Mouse (Mus musculus) gastrocnemius, postnatal 36 days (tissue): ENCODE data around the gene Cdh3. TPM values are rescaled to one million over a fixed set of nuclear protein-coding genes. Genes with fewer than 3 reads are reported as not detected.

Experiments used
- DNase-seq, 2 experiments: peaks; one replicate each; pipeline ENCODE4 v3.0.0; 2022
- intact Hi-C: fragments of 180-260 bp; cut with DNase I; formaldehyde crosslinking; loops from one replicate; pipeline ENCODE4 v1.15.1; 2025
- long read RNA-seq, 2 experiments: library from polyadenylated mRNA; stranded (forward); transcript quantifications; one replicate each; pipeline ENCODE4 v2.0.0; 2021
- total RNA-seq, 2 experiments: library from RNA; stranded (reverse); gene quantifications; 2 replicates each; pipeline ENCODE4 v1.2.3; 2021

The Cdh3 gene
- total RNA-seq, result under 1 TPM in 1 of 2 experiments, not detected in 1; 0.10 TPM
- long read RNA-seq, experiment 1, result 0 reads
- long read RNA-seq, experiment 2, result 0 reads

DNA sequence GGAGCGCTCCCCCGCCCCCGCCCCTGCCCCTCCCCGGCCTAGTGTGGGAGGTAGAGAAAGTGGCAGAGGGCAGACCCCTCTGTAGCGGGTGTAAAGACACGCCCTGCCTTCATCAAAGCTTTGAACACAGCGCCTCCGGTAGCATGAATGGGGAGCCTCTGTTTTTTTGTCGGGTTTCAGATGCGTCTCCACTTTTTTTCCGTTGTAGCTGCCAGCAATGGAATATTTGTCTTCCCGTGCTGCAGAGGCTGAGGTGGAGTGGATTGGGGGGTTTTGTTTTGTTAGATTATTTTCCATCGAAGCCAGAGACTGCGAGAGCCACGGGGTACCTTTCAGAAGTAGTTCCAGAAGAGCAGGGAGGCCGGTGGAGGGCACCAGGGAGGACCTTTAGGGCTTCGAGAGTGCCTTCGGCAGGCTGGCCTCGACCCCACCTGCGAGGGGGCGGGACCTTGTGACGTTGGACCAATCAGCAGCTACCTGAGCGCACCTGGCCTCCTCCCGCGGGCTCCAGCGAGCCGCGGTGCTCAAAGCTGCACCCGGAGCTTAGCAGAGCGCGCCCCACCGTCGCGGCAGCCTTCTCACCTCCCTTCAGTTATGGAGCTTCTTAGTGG lies at the start of gene Cdh3:
TSS of gene Cdh3 (plus strand) at position 527 of the 611 bp plus-strand sequence.
- intact Hi-C loops, result no loop called here
- DNase-seq, result no peak

DNA sequence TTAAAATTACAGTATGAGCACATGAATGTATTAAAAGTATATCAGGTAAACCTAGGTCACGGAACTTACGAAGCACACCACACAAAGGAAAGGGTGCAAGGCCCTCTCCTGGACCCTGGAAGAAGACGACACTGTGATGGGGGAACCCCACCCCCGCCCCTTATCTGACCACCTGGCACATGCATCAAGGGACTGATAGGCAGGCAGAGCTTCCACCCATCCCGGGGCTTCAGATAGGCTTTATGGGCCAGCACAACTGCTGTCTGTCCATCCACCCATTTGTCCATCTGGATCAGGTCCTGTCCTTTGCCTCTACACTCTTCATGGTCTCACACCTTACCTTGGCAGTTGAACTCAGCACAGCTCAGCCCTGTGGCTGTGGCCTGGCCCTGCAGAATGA lies 48.6 kb upstream of the Cdh3 start:
- no peak for DNase-seq
- intact Hi-C loops, result no loop called here

DNA sequence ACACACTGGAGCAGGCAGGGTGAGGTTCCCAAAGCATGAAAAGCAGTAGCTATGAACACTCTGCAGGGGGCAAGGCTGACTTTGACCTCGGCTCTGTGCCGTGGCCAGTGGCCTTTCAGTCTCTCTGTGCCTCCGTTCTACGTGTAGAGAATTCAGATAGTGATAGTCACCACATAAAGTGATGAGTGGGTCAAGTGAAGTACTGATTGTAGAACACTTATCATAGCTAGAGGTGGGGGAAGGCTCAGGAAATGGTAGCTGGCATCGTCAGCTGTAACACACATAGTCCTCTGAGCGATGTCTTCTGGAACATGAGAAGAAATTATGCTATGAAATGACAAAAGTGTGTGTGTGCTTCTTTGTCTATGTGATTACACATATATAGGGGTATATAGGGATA lies 46.9 kb upstream of the Cdh3 start:
- intact Hi-C loops, result no loop called here
- no peak for DNase-seq

DNA sequence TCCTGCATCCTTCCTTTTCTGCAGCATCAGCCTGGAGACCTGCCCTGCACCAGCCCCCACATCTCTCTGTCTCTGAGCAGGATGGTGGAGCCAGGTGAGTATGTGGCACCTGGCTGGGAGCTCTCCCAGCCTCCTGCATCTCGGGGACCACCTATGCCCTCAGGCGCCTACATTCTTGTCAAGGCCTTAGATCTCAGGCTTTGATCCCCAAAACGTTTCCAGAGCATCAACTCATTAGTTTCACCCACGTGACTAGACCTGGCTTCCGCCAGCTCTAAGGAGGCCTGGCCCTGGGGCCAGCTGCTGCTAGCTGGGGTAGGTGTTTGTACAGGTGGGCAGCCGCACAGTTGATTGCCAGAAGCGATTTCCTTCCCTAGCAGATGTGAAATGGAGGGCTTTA lies 41.2 kb upstream of the Cdh3 start:
- no peak for DNase-seq
- intact Hi-C loops, result no loop called here

GRCm38 (mm10) chr8:106474001-106474400 lies 36.7 kb upstream of the Cdh3 start:
- intact Hi-C loops, result no loop called here
- DNase-seq, result no peak

DNA sequence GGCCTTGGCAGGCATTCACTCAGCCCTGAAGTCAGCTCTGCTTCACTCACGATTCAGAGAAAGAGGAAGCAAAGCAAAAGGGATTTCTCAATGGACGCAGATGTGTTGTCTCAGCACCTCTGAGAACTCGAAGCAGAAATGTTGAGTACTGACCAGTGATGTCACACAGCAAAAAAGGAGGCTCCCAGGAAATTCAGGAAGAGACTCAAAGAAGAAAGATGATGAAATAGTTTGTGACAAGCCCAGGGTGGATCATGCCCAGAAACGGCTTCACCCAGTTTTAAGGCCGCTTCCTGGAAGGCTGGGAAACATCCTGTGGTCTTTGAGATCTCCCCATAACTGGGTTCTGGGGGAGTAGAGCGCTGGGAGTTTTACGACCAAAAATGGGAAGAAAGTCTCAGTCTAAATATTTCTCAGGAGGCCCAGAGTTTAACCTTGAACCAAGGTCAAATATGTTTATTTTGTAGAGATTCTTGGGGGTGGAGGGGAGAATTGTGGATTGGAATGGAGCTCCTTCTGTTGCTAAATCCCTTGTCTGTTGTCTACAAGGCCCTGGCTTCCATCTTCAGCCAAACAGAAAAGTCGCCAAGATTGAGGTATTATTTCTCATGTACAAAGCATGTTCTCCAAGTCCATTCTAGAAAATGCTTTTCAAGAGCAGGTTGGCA lies 10.5 kb upstream of the Cdh3 start, which contains the start of gene 6030452D12Rik:
TSS of gene 6030452D12Rik (plus strand) at position 505 of the 668 bp plus-strand sequence.
- DNase-seq, result no peak
- intact Hi-C loops, result no loop called here

DNA sequence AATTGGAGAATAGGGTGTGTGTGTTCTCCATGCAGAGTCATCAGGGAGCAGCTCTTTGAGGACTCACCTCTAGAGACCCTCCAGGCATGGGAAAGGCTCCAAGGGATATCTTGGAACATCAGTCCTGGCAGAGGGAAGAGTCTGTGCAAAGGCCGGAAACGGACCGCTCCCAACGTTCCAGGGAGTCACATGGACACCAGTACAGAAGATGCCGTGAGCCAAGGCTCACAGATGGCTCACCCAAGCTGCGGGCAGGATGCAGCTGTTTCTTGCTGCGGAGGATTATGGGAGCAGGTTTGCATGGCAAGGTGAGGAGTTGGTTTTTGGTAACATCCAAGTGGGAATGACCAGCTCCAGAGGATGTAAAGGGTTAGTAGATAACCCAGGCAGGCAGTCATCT lies 6.5 kb upstream of the Cdh3 start:
- DNase-seq, result peak in 1 of 2 experiments; percentile 19
- intact Hi-C loops, result no loop called here

DNA sequence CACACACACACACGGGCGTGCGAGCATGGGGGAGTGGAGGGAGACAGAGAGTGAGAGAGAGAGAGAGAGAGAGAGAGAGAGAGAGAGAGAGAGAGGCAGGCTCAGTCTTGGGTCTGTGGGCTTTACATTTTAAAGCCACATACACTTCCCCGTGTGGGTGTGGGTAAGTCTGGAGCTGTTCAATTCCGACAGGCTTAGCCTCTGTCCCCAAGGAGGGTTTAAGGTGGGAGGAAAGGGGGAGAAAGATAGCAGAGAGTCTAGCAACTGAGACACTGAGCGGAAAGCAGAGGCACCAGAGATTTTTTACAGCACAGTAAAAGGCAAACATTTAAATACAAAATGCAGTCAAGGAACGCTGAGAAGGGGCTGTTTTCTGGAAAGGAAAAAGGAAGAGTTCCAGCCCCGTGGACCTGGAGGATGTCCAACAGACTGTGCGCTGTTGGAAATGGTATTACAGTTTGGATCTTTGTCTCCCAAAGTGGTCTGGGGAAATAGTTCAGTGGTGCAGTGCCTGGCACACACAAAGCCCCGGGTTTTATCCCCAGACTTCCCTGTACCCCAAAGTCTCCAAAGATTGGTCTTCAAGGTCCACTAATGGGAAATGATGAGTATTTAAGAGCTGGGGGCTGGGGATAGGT lies 5.2 kb upstream of the Cdh3 start:
- no peak for DNase-seq
- intact Hi-C loops, result no loop called here

DNA sequence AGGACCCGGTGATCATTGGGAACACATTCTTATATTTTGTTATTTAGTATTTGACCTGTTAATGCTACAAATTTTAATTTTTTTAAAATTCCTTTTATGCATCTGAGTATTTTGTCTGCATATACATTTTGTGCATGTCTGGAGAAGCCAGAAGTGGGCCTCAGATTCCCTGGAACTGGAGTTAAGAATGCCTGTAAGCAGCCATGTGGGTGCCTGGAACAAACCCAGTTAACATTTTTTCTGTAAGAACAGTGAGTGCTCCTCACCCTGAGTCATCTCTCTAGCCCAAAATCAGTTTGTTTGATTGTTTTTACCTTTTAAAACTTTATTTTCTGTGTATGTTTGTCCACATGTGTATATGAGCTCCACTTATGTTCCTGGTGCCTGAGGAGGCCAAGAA lies 4.6 kb upstream of the Cdh3 start:
- no peak for DNase-seq
- intact Hi-C loops, result no loop called here

DNA sequence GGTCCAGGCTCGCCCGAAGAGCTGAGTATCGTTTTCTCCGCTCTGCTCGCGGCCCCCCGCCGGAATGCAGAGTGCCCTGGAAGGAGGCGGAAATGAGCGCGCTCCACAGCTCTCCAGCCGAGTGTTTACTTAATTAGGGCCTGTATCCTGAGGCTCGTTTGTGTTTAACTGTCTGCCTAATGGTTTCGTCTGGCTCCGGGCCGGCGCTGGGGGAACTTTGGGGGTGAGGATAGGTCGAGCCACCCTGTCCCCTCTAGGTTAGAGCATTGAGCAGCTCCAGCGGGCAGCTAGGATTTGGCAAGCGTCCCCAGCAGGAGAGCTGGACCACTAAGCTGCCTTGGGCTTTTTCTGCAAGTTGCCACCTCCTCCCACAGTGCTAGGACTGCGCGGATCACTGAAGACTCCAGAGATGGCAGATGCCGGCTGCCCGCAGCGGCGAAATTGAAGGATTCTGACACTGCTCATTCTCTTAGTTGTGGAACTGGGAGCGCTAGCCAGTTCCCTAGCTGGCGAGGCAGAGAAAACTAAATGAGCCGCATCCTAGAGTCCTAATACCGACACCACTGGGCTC lies 2.8 kb upstream of the Cdh3 start:
- intact Hi-C loops, result no loop called here

GRCm38 (mm10) chr8:106508456-106508855 lies 2.2 kb upstream of the Cdh3 start:
- intact Hi-C loops, result no loop called here
- no peak for DNase-seq

More for the DNA sequence above, 2.8 kb upstream of the Cdh3 start:
- no peak for DNase-seq

DNA sequence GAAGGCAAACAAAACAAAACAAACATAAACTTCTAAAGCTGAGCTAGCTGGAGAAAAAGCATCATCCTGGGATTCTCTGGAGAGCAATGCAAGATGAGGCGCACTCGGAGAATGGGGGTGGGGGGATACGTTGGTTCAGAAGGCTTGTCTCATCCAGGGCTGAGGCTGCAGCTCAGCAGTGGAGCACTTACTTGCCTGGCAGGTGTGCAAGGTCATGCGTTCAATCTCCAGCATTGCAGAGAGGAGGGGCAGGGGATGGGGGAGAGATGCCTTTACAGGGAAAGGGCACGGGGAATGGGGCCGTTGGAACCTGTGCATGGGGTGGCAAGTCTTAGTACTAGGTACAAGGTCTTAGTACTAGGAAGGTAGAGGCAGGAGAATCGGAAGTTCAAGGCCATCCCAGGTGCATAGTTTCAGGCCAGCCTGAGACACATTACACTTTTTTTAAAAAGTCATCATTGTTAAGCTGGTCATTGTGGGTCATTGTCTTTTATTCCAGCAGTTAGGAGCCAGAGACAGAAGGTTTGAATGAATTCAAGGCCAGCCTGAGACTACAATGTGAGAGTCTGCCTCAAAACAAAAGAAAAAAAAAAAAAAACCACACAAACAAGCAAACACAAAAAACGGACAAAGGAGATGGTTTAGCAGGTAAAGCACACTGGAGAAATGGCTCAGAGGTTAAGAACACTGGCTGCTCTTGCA lies 1.5 kb upstream of the Cdh3 start:
- intact Hi-C loops, result no loop called here
- DNase-seq, result no peak

- intact Hi-C loops, result no loop called here
- DNase-seq, result no peak
These were observed 392 bp downstream of the Cdh3 start for GRCm38 (mm10) chr8:106511065-106511501.

- intact Hi-C loops, result no loop called here
- DNase-seq, result no peak
These were observed 895 bp downstream of the Cdh3 start for GRCm38 (mm10) chr8:106511531-106512041.

DNA sequence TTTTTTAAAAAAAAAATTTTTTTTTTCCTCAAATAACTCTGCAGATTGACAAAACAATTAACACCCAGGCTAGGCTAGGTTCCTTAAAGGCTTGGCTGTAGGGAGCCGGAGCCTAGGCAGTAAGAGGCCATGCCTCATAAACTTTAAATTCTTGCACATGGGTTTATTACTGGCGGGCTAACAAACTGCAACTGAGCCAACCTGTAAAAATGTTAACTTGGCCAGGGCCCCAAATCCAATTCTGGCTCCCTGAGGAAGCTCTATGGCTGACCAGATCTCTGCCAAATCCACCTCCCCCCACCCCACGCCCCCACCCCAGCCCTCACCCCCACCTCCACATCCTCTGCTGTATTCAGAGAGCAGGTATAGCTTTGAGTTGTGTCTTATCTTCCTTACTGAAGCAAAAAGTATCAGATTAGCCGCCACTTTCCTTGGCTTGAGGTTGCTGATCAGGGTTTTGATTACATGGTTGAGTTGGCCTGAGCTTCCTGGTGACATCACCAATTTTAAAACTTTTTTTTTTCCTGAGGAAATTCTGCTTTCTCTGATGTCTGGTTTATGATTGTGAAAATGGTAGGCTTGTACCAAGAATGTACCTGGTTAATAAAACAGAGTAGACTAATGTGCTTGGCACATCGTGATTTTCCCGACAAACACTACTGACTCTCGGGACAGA lies 1.9 kb downstream of the Cdh3 start:
- intact Hi-C loops, result no loop called here

DNA sequence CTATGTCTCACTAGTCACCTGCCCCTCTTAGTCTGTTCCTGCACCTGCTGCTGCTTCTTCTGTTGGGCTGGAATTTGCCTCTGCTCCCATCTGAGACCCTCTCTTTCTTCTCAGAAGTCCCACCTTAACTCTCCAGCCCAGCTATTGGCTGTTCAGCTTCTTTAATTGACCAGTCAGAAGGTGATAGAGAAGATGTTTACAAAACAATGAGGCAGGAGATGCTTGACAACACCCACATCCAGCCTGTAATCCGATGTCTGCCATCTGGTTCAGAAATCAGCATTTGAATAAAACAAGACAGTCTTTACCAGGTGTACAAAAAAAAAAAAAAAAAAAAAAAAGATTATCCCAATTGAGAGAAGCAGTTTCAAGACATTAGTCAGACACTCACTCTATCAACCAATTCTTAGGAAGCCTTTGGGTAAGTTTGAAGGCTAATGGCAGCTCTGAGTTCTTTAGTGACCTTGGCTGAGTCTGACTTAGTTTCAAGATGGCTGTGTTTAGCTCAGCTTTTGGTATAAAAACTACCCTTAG lies 5.3 kb downstream of the Cdh3 start:
- intact Hi-C loops, result no loop called here
- no peak for DNase-seq

More for the DNA sequence above, 1.9 kb downstream of the Cdh3 start:
- DNase-seq, result no peak

- intact Hi-C loops, result no loop called here
These were observed 5.9 kb downstream of the Cdh3 start for GRCm38 (mm10) chr8:106516581-106516980.

DNA sequence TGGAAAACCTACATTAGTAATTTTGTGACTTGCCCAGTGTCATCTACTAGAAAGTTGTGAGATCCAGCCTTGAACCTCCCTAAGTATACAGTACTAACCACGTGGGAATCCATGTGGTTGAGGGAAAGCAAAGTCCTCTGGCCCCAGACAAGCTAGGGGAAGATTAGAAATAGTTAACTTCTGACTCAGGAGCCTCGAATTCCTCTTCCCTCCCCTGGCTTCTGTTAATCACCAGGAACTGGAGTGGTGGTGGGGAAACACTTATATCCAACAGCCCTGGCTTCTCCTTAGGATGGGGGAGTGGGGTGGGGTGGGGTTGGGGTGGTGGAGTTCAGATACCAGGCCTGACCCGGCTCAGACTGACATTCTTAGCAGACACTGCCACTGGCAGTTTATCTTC lies 8.1 kb downstream of the Cdh3 start:
- intact Hi-C loops, result no loop called here
- no peak for DNase-seq

More at GRCm38 (mm10) chr8:106516581-106516980, 5.9 kb downstream of the Cdh3 start:
- no peak for DNase-seq

GRCm38 (mm10) chr8:106520578-106520977 lies 9.9 kb downstream of the Cdh3 start:
- no peak for DNase-seq
- intact Hi-C loops, result no loop called here

DNA sequence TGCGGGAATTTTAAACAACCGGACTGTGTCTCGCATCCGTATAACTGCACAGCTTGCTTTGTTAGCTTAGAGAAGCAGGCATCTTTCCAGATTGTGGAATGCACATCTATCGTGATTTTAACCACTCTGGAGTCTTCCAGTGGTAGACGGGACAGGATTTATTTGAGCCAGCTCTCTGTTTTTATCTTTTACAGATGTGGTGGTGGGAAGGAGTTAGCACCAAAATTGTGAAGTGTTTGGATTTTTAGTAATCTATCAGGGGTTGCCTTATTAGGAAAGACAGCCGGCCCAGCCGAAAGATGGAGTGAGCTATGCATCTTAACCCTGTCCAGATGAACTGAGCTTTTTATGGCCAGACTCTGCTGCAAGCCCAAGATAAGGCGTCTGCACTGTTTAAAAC lies 11.2 kb downstream of the Cdh3 start:
- intact Hi-C loops, result no loop called here
- DNase-seq, result no peak
